29 mouse cellular contexts compared by ENCODE assay signal in the genomic region with DNA sequence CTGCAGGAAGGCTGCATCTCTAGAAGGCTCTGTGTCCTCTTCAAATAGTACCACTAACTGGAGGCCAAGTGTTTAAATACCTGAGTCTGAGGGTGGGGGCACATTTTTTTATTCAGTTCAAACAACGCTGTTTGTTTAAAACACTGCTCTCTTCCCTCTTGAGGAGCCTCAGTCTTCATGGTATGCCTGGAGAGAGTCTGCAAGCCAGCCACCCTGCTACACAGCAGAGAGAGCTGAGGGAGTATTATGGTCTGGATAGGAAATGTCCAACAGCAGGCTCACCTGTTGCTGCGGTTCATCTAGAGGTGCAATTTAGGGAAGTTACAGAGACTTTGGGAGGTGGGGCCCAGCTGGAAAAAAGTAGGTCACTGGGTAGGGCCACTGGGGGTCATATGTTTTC. TPM values are rescaled to one million over a fixed set of nuclear protein-coding genes. Genes with fewer than 3 reads are reported as not detected.
DNase-seq lines count a peak whose midpoint lies in the region; ATAC-seq and TF ChIP-seq lines count a peak whose summit lies in the region.
"Had no signal": no experiment of that assay in that cellular context is flagged by ENCODE, and none has a peak within 500 bp of the region (broad histone marks: within the 10 kb centered on the region; RNA-seq: fewer than 3 reads in every experiment).

No protein-coding gene starts in this region.

- TF ChIP-seq CTCF in lung, embryonic 14.5 days (IDR thresholded peaks at IDR 0.05; ENCODE audit: low read depth): no peak
- no peak for TF ChIP-seq CTCF in lung, adult 2 months (IDR thresholded peaks at IDR 0.05; ENCODE audit: insufficient read depth, low read length)
- no peak for TF ChIP-seq CTCF in lung, postnatal 0 days (IDR thresholded peaks at IDR 0.05)
- no peak for TF ChIP-seq CTCF in forebrain, postnatal 0 days (IDR thresholded peaks at IDR 0.05; ENCODE audit: low read depth)
- no peak for TF ChIP-seq CTCF in stomach, postnatal 0 days (IDR thresholded peaks at IDR 0.05; ENCODE audit: low read depth)

- intact Hi-C loops in heart, postnatal 10 days (cut with DNase I): loop anchor here (10.0 kb wide), 1 partner anchor 479 kb away; no protein-coding TSS in a partner anchor

- H3K27me3 ChIP-seq in lung, embryonic 14.5 days (ENCODE audit: insufficient read depth, low read length): no peaks in the 10 kb centered on the region
- no peaks in the 10 kb centered on the region for H3K27me3 ChIP-seq in lung, postnatal 0 days (replicated peaks; ENCODE audit: insufficient read depth, low read length)
- no peaks in the 10 kb centered on the region for H3K27me3 ChIP-seq in forebrain, postnatal 0 days (ENCODE audit: insufficient read depth, low read length)
- H3K27me3 ChIP-seq in stomach, postnatal 0 days (ENCODE audit: control insufficient read depth, insufficient read depth, low read length): no peaks in the 10 kb centered on the region
- H3K27me3 ChIP-seq: embryonic facial prominence, embryonic 12.5 days; embryonic facial prominence, embryonic 15.5 days; hindbrain, embryonic 12.5 days; hindbrain, embryonic 15.5 days; Patski had no signal

- peaks cover 4% of the 10 kb centered on the region; the same call in 1 of the 2 replicates for H3K4me1 ChIP-seq in lung, embryonic 14.5 days (ENCODE audit: insufficient read depth)
- no peaks in the 10 kb centered on the region for H3K4me1 ChIP-seq in lung, adult 2 months (ENCODE audit: control insufficient read depth, insufficient read depth, low read length)
- no peaks in the 10 kb centered on the region for H3K4me1 ChIP-seq in lung, postnatal 0 days (ENCODE audit: insufficient read depth, low read depth, low read length)
- no peaks in the 10 kb centered on the region for H3K4me1 ChIP-seq in forebrain, postnatal 0 days (ENCODE audit: insufficient read depth)
- no peaks in the 10 kb centered on the region for H3K4me1 ChIP-seq in stomach, postnatal 0 days (replicated peaks; ENCODE audit: control insufficient read depth, insufficient read depth)

- H3K9ac ChIP-seq in lung, embryonic 14.5 days: no peak overlapping the region
- H3K9ac ChIP-seq in lung, postnatal 0 days (replicated peaks; ENCODE audit: low read depth): no peak overlapping the region
- H3K9ac ChIP-seq in forebrain, postnatal 0 days: no peak overlapping the region
- H3K9ac ChIP-seq in stomach, postnatal 0 days (ENCODE audit: low read length): no peak overlapping the region
- H3K9ac ChIP-seq: embryonic facial prominence, embryonic 12.5 days; embryonic facial prominence, embryonic 15.5 days; heart, embryonic 13.5 days; hindbrain, embryonic 12.5 days; hindbrain, embryonic 15.5 days had no signal

- H3K27ac ChIP-seq in lung, embryonic 14.5 days (ENCODE audit: low read depth): no peak overlapping the region
- H3K27ac ChIP-seq in lung, postnatal 0 days (ENCODE audit: low read length): no peak overlapping the region
- no peak overlapping the region for H3K27ac ChIP-seq in forebrain, postnatal 0 days (ENCODE audit: low read depth, low read length)
- H3K27ac ChIP-seq in stomach, postnatal 0 days (replicated peaks): no peak overlapping the region
- H3K27ac ChIP-seq: embryonic facial prominence, embryonic 12.5 days; embryonic facial prominence, embryonic 15.5 days; heart, adult 2 months; heart, embryonic 10.5 days; heart, embryonic 13.5 days; hindbrain, embryonic 12.5 days; hindbrain, embryonic 15.5 days had no signal

- no peak overlapping the region for H3K4me2 ChIP-seq in lung, embryonic 14.5 days
- H3K4me2 ChIP-seq in lung, postnatal 0 days (replicated peaks; ENCODE audit: low read depth, low read length): no peak overlapping the region
- no peak overlapping the region for H3K4me2 ChIP-seq in forebrain, postnatal 0 days (ENCODE audit: low read depth)
- no peak overlapping the region for H3K4me2 ChIP-seq in stomach, postnatal 0 days (replicated peaks; ENCODE audit: low read depth)
- H3K4me2 ChIP-seq: embryonic facial prominence, embryonic 12.5 days; embryonic facial prominence, embryonic 15.5 days; heart, embryonic 13.5 days; hindbrain, embryonic 12.5 days; hindbrain, embryonic 15.5 days had no signal

- no peak for TF ChIP-seq POLR2A in lung, adult 2 months (IDR thresholded peaks at IDR 0.05; ENCODE audit: borderline replicate concordance, extremely low read depth, low read depth, low read length)

- peak; percentile 86 for TF ChIP-seq EP300 in lung, postnatal 0 days (IDR thresholded peaks at IDR 0.05)
- TF ChIP-seq EP300 in stomach, postnatal 0 days (optimal IDR thresholded peaks at IDR 0.05): no peak

- peak; percentile 82 for ATAC-seq in lung, embryonic 14.5 days (ENCODE audit: insufficient read depth)
- peak; percentile 90 for ATAC-seq in lung, postnatal 0 days
- no peak for ATAC-seq in forebrain, postnatal 0 days
- ATAC-seq in stomach, postnatal 0 days (ENCODE audit: low FRiP score, low TSS enrichment): no peak
- ATAC-seq: forebrain, embryonic 14.5 days; Patski had no signal

- H3K4me3 ChIP-seq in lung, embryonic 14.5 days (ENCODE audit: low read depth, low read length): no peak overlapping the region
- H3K4me3 ChIP-seq in lung, adult 2 months (replicated peaks; ENCODE audit: extremely low read depth, low read depth, low read length): no peak overlapping the region
- H3K4me3 ChIP-seq in lung, postnatal 0 days (ENCODE audit: low read depth, low read length): no peak overlapping the region
- no peak overlapping the region for H3K4me3 ChIP-seq in forebrain, postnatal 0 days (ENCODE audit: low read depth, low read length)
- H3K4me3 ChIP-seq in stomach, postnatal 0 days (ENCODE audit: low read depth, low read length): no peak overlapping the region
- H3K4me3 ChIP-seq: embryonic facial prominence, embryonic 12.5 days; embryonic facial prominence, embryonic 15.5 days; heart, adult 2 months; heart, embryonic 10.5 days; heart, embryonic 13.5 days; hindbrain, embryonic 12.5 days; hindbrain, embryonic 15.5 days had no signal

- peak; percentile 61 for DNase-seq in heart, adult 11 months
- no peak for DNase-seq in heart, postnatal 10 days
- peak; percentile 54 for DNase-seq in lung, embryonic 14.5 days
- no peak for DNase-seq in lung, adult 2 months
- peak; percentile 87 for DNase-seq in lung, postnatal 0 days (ENCODE audit: low spot score)
- DNase-seq in forebrain, postnatal 0 days: no peak
- no peak for DNase-seq in stomach, postnatal 0 days (ENCODE audit: low spot score)
- DNase-seq: adrenal gland, postnatal 10 days; adrenal gland, postnatal 36 days; cerebellum, adult 18-20 months; cerebellum, adult 9-10 months; cerebellum, postnatal 25 days; gastrocnemius, postnatal 25 days had no signal

- H3K9me3 ChIP-seq in lung, embryonic 14.5 days (ENCODE audit: low read depth, low read length): no peaks in the 10 kb centered on the region
- no peaks in the 10 kb centered on the region for H3K9me3 ChIP-seq in lung, postnatal 0 days (ENCODE audit: low read length)
- H3K9me3 ChIP-seq in forebrain, postnatal 0 days (ENCODE audit: low read length): no peaks in the 10 kb centered on the region
- H3K9me3 ChIP-seq in stomach, postnatal 0 days (ENCODE audit: control insufficient read depth, low read length): no peaks in the 10 kb centered on the region
- H3K9me3 ChIP-seq: embryonic facial prominence, embryonic 12.5 days; embryonic facial prominence, embryonic 15.5 days; G1E; heart, embryonic 10.5 days; hindbrain, embryonic 15.5 days had no signal

- 51% methylated on average over 2 of the region's 2 CpGs for WGBS in lung, embryonic 14.5 days
- 50% methylated on average over 2 of the region's 2 CpGs for WGBS in lung, adult 2 months
- 42% methylated on average over 2 of the region's 2 CpGs for WGBS in lung, postnatal 0 days
- 91% methylated on average over 2 of the region's 2 CpGs for WGBS in forebrain, postnatal 0 days
- WGBS in stomach, postnatal 0 days: 57% methylated on average over 2 of the region's 2 CpGs

- H3K36me3 ChIP-seq in lung, embryonic 14.5 days (ENCODE audit: insufficient read depth): no peaks in the 10 kb centered on the region
- no peaks in the 10 kb centered on the region for H3K36me3 ChIP-seq in lung, postnatal 0 days (ENCODE audit: insufficient read depth, low read length)
- H3K36me3 ChIP-seq in forebrain, postnatal 0 days (ENCODE audit: insufficient read depth): no peaks in the 10 kb centered on the region
- no peaks in the 10 kb centered on the region for H3K36me3 ChIP-seq in stomach, postnatal 0 days (ENCODE audit: control insufficient read depth, insufficient read depth, low read length)
- H3K36me3 ChIP-seq: embryonic facial prominence, embryonic 12.5 days; embryonic facial prominence, embryonic 15.5 days; G1E; heart, embryonic 10.5 days; heart, embryonic 13.5 days; hindbrain, embryonic 12.5 days; hindbrain, embryonic 15.5 days had no signal

RNA-seq across cellular contexts. Expression of a gene that starts 35.5 kb away (rescaled TPM):
- total RNA-seq in heart, postnatal 10 days (2021): not detected
- polyA plus RNA-seq in lung, embryonic 14.5 days (2014; fragmentation: Nextera tagmentation; extraction: Ambion mirVana): 0.83 TPM in 1 of 2 replicates, not detected in the other
- 0.18 and 0.73 TPM in 2 replicates for polyA plus RNA-seq in lung, adult 2 months (2012; rRNA removed)
- 0.23 TPM in 1 of 2 replicates, not detected in the other for polyA plus RNA-seq in lung, postnatal 0 days (2015; fragmentation: Nextera tagmentation; extraction: Ambion mirVana)
- total RNA-seq in forebrain, postnatal 0 days (2014; rRNA removed): not detected in 2 replicates
- 0.28 TPM in 1 of 2 replicates, not detected in the other for polyA plus RNA-seq in forebrain, postnatal 0 days (2015; fragmentation: Nextera tagmentation; extraction: Ambion mirVana)
- 0.15 TPM in 1 of 2 replicates, not detected in the other for polyA plus RNA-seq in stomach, postnatal 0 days (2015; fragmentation: Nextera tagmentation; extraction: Ambion mirVana)
- total RNA-seq: adrenal gland, adult 18-20 months; adrenal gland, postnatal 10 days; adrenal gland, postnatal 36 days; common myeloid progenitor, adult 5-6 weeks; gastrocnemius, adult 8-10 months; heart, adult 2 months; heart, postnatal 25 days; hematopoietic stem cell, adult 5-6 weeks had no signal
- polyA plus RNA-seq: forebrain, embryonic 11.5 days; forebrain, embryonic 14.5 days; G1E; heart, adult 2 months; heart, embryonic 13.5 days; hindbrain, embryonic 12.5 days; hindbrain, embryonic 15.5 days; Patski had no signal

RNA-seq across cellular contexts. Expression of a gene that starts 36.2 kb away (rescaled TPM):
- 10 to 100 TPM; 18.4 to 24.4 TPM for total RNA-seq in heart, postnatal 10 days (2021)
- 55.3 and 57.7 TPM in 2 replicates for polyA plus RNA-seq in lung, embryonic 14.5 days (2014; fragmentation: Nextera tagmentation; extraction: Ambion mirVana)
- 12.9 and 21.4 TPM in 2 replicates for polyA plus RNA-seq in lung, adult 2 months (2012; rRNA removed)
- polyA plus RNA-seq in lung, postnatal 0 days (2015; fragmentation: Nextera tagmentation; extraction: Ambion mirVana): 68.5 and 73.0 TPM in 2 replicates
- total RNA-seq in forebrain, postnatal 0 days (2014; rRNA removed): 30.7 and 30.8 TPM in 2 replicates
- 31.2 and 37.1 TPM in 2 replicates for polyA plus RNA-seq in forebrain, postnatal 0 days (2015; fragmentation: Nextera tagmentation; extraction: Ambion mirVana)
- polyA plus RNA-seq in stomach, postnatal 0 days (2015; fragmentation: Nextera tagmentation; extraction: Ambion mirVana): 67.2 and 71.1 TPM in 2 replicates

Comparison
In these comparisons a context has a peak if more than half of its experiments do, and no peak if none do; other contexts are left out.
1. DNase-seq: peak in heart, adult 11 months (single experiment), lung, embryonic 14.5 days (single experiment) and lung, postnatal 0 days (single experiment); none in heart, postnatal 10 days (0 of 2), lung, adult 2 months (single experiment), forebrain, postnatal 0 days (single experiment) and stomach, postnatal 0 days (single experiment).
2. ATAC-seq: peak in lung, embryonic 14.5 days (single experiment) and lung, postnatal 0 days (single experiment); none in forebrain, postnatal 0 days (single experiment) and stomach, postnatal 0 days (single experiment).